Mouse (Mus musculus): ENCODE data around the gene Aldh16a1. TPM values are rescaled to one million over a fixed set of nuclear protein-coding genes. Genes with fewer than 3 reads are reported as not detected.
"Not testable (repeated sequence)": the region's sequence is repeated elsewhere in the genome, so short reads cannot be mapped to it uniquely, and the experiment has no call there.

Gene Aldh16a1
- polyA plus RNA-seq, 1 experiment from 2014 or later = 26.7 TPM

- no peaks in the 10 kb centered on the region for H3K9me3 ChIP-seq (ENCODE audit: low read length)
- H3K36me3 ChIP-seq (ENCODE audit: insufficient read depth, low read length) = no peaks in the 10 kb centered on the region
- H3K4me2 ChIP-seq (replicated peaks; ENCODE audit: low read depth, low read length) = no peak overlapping the region
- H3K4me1 ChIP-seq (ENCODE audit: insufficient read depth, low read depth, low read length) = no peaks in the 10 kb centered on the region
- H3K27me3 ChIP-seq (replicated peaks; ENCODE audit: insufficient read depth, low read length) = no peaks in the 10 kb centered on the region
- no peak overlapping the region for H3K9ac ChIP-seq (replicated peaks; ENCODE audit: low read depth)
- H3K4me3 ChIP-seq (ENCODE audit: low read depth, low read length) = no peak overlapping the region
- WGBS = 88% methylated on average over 15 of the region's 15 CpGs
- no peak overlapping the region for H3K27ac ChIP-seq (ENCODE audit: low read length)
- TF ChIP-seq EP300 (IDR thresholded peaks at IDR 0.05) (no peak), CTCF (IDR thresholded peaks at IDR 0.05) (no peak)
- DNase-seq (ENCODE audit: low spot score) (no peak), ATAC-seq (no peak)
Observed at GRCm38 (mm10) chr7:45156206-45156605, 1.8 kb upstream of the Aldh16a1 start.

GRCm38 (mm10) chr7:45155590-45155989 lies 1.2 kb upstream of the Aldh16a1 start:
- H3K4me3 ChIP-seq (ENCODE audit: low read depth, low read length) = no peak overlapping the region
- H3K4me2 ChIP-seq (replicated peaks; ENCODE audit: low read depth, low read length) = no peak overlapping the region
- no peak overlapping the region for H3K27ac ChIP-seq (ENCODE audit: low read length)
- TF ChIP-seq CTCF (IDR thresholded peaks at IDR 0.05) (no peak), EP300 (IDR thresholded peaks at IDR 0.05) (no peak)
- H3K4me1 ChIP-seq (ENCODE audit: insufficient read depth, low read depth, low read length) = no peaks in the 10 kb centered on the region
- H3K27me3 ChIP-seq (replicated peaks; ENCODE audit: insufficient read depth, low read length) = no peaks in the 10 kb centered on the region
- DNase-seq (ENCODE audit: low spot score) = no peak
- 83% methylated on average over 9 of the region's 9 CpGs for WGBS
- no peaks in the 10 kb centered on the region for H3K9me3 ChIP-seq (ENCODE audit: low read length)
- no peak for ATAC-seq
- H3K9ac ChIP-seq (replicated peaks; ENCODE audit: low read depth) = no peak overlapping the region
- no peaks in the 10 kb centered on the region for H3K36me3 ChIP-seq (ENCODE audit: insufficient read depth, low read length)

GRCm38 (mm10) chr7:45154993-45155514 lies 670 bp upstream of the Aldh16a1 start:
- no peak overlapping the region for H3K9ac ChIP-seq (replicated peaks; ENCODE audit: low read depth)
- peak overlapping the region; percentile 58; the same call in 1 of the 2 replicates for H3K4me2 ChIP-seq (replicated peaks; ENCODE audit: low read depth, low read length)
- H3K27ac ChIP-seq (ENCODE audit: low read length) = no peak overlapping the region
- peak; percentile 51 for ATAC-seq
- peak; percentile 64 for DNase-seq (ENCODE audit: low spot score)
- WGBS = 71% methylated on average over 12 of the region's 12 CpGs
- H3K9me3 ChIP-seq (ENCODE audit: low read length) = no peaks in the 10 kb centered on the region
- peak overlapping the region; percentile 71 for H3K4me3 ChIP-seq (ENCODE audit: low read depth, low read length)
- no peaks in the 10 kb centered on the region for H3K4me1 ChIP-seq (ENCODE audit: insufficient read depth, low read depth, low read length)
- TF ChIP-seq EP300 (IDR thresholded peaks at IDR 0.05) (no peak), CTCF (IDR thresholded peaks at IDR 0.05) (peak; percentile 67)
- H3K27me3 ChIP-seq (replicated peaks; ENCODE audit: insufficient read depth, low read length) = no peaks in the 10 kb centered on the region
- no peaks in the 10 kb centered on the region for H3K36me3 ChIP-seq (ENCODE audit: insufficient read depth, low read length)

GRCm38 (mm10) chr7:45153586-45153985 lies 798 bp downstream of the Aldh16a1 start:
- H3K4me3 ChIP-seq (ENCODE audit: low read depth, low read length) = peak overlapping the region; percentile 71
- no peaks in the 10 kb centered on the region for H3K4me1 ChIP-seq (ENCODE audit: insufficient read depth, low read depth, low read length)
- peak overlapping the region; percentile 67 for H3K9ac ChIP-seq (replicated peaks; ENCODE audit: low read depth)
- DNase-seq (ENCODE audit: low spot score) (peak; percentile 16), ATAC-seq (no peak)
- H3K36me3 ChIP-seq (ENCODE audit: insufficient read depth, low read length) = no peaks in the 10 kb centered on the region
- TF ChIP-seq EP300 (IDR thresholded peaks at IDR 0.05) (no peak), CTCF (IDR thresholded peaks at IDR 0.05) (no peak)
- WGBS = 2% methylated on average over 5 of the region's 5 CpGs
- H3K27ac ChIP-seq (ENCODE audit: low read length) = peak overlapping the region; percentile 94
- no peaks in the 10 kb centered on the region for H3K27me3 ChIP-seq (replicated peaks; ENCODE audit: insufficient read depth, low read length)
- no peaks in the 10 kb centered on the region for H3K9me3 ChIP-seq (ENCODE audit: low read length)
- H3K4me2 ChIP-seq (replicated peaks; ENCODE audit: low read depth, low read length) = peak overlapping the region; percentile 58

GRCm38 (mm10) chr7:45153052-45153451 lies 1.3 kb downstream of the Aldh16a1 start:
- H3K27ac ChIP-seq (ENCODE audit: low read length); H3K4me1 ChIP-seq (ENCODE audit: insufficient read depth, low read depth, low read length); ATAC-seq; H3K36me3 ChIP-seq (ENCODE audit: insufficient read depth, low read length); H3K27me3 ChIP-seq (replicated peaks; ENCODE audit: insufficient read depth, low read length); H3K9ac ChIP-seq (replicated peaks; ENCODE audit: low read depth); H3K4me2 ChIP-seq (replicated peaks; ENCODE audit: low read depth, low read length); H3K4me3 ChIP-seq (ENCODE audit: low read depth, low read length); DNase-seq (ENCODE audit: low spot score); H3K9me3 ChIP-seq (ENCODE audit: low read length): not testable (repeated sequence)
- WGBS = 91% methylated on average over 2 of the region's 2 CpGs

- no peaks in the 10 kb centered on the region for H3K27me3 ChIP-seq (replicated peaks; ENCODE audit: insufficient read depth, low read length)
- no peaks in the 10 kb centered on the region for H3K4me1 ChIP-seq (ENCODE audit: insufficient read depth, low read depth, low read length)
- DNase-seq (ENCODE audit: low spot score) (peak; percentile 64), ATAC-seq (no peak)
- peak overlapping the region; percentile 22; the same call in 1 of the 2 replicates for H3K27ac ChIP-seq (ENCODE audit: low read length)
- TF ChIP-seq EP300 (IDR thresholded peaks at IDR 0.05) = no peak
- TF ChIP-seq CTCF (IDR thresholded peaks at IDR 0.05) = no peak
- no peaks in the 10 kb centered on the region for H3K9me3 ChIP-seq (ENCODE audit: low read length)
- H3K4me2 ChIP-seq (replicated peaks; ENCODE audit: low read depth, low read length) = no peak overlapping the region
- WGBS = 20% methylated on average over 11 of the region's 11 CpGs
- H3K9ac ChIP-seq (replicated peaks; ENCODE audit: low read depth) = no peak overlapping the region
- H3K4me3 ChIP-seq (ENCODE audit: low read depth, low read length) = no peak overlapping the region
- H3K36me3 ChIP-seq (ENCODE audit: insufficient read depth, low read length) = no peaks in the 10 kb centered on the region
Observed at GRCm38 (mm10) chr7:45151303-45151702, 3.1 kb downstream of the Aldh16a1 start.

- Histone ChIP-seq H3K9me3 (ENCODE audit: low read length) (no peaks in the 10 kb centered on the region), H3K4me1 (ENCODE audit: insufficient read depth, low read depth, low read length) (no peaks in the 10 kb centered on the region), H3K4me2 (replicated peaks; ENCODE audit: low read depth, low read length) (no peak overlapping the region), H3K27ac (ENCODE audit: low read length) (no peak overlapping the region; the same call in 1 of the 2 replicates), H3K36me3 (ENCODE audit: insufficient read depth, low read length) (0 out of 2 replicates have a peak, but pooled peaks cover 9% of the 10 kb centered on the region), H3K9ac (replicated peaks; ENCODE audit: low read depth) (no peak overlapping the region), H3K27me3 (replicated peaks; ENCODE audit: insufficient read depth, low read length) (no peaks in the 10 kb centered on the region), H3K4me3 (ENCODE audit: low read depth, low read length) (no peak overlapping the region)
- WGBS = 52% methylated on average over 4 of the region's 4 CpGs
- DNase-seq (ENCODE audit: low spot score) (no peak), ATAC-seq (no peak)
- no peak for TF ChIP-seq EP300 (IDR thresholded peaks at IDR 0.05)
- no peak for TF ChIP-seq CTCF (IDR thresholded peaks at IDR 0.05)
Observed at GRCm38 (mm10) chr7:45150321-45150720, 4.1 kb downstream of the Aldh16a1 start.
